ENCODE assay signal across 8 mouse cellular contexts in the genomic region with DNA sequence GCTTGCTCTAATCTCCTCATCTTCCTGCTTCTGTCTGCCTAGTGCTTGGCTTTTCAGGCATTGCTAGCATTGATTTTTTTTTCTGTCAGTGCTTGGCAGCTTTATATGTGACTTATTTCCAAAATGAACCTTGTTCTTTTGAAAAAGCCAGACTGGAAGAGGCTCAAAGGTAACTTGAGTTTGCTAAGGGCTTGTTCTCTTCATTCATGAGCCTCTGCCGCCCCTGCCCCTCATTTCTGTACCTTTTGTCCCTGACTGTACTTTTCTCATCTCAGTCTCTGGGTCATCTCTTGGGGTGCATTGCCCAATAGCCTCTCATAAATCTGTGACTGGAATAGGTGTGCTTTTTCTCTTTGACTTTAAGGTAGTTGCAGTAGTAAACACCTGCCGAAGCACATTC. TPM values are rescaled to one million over a fixed set of nuclear protein-coding genes. Genes with fewer than 3 reads are reported as not detected.
DNase-seq lines count a peak whose midpoint lies in the region; ATAC-seq and TF ChIP-seq lines count a peak whose summit lies in the region.

No protein-coding gene starts in this region.

- TF ChIP-seq CTCF in C2C12 (IDR thresholded peaks at IDR 0.05; ENCODE audit: control insufficient read depth, insufficient read depth, insufficient read length), result no peak

- H3K9me3 ChIP-seq in hindbrain, embryonic 14.5 days (ENCODE audit: control insufficient read depth, low read length), result no peaks in the 10 kb centered on the region
- no peaks in the 10 kb centered on the region for H3K9me3 ChIP-seq in liver, embryonic 12.5 days (replicated peaks)

- no peak for ATAC-seq in cerebellum, adult (ENCODE audit: insufficient number of reproducible peaks, low FRiP score, low TSS enrichment)
- no peak for ATAC-seq in hindbrain, embryonic 14.5 days (ENCODE audit: low FRiP score)
- no peak for ATAC-seq in liver, embryonic 12.5 days
- ATAC-seq in inflammation-experienced regulatory T-cells, adult 6 months, result no peak

- H3K4me1 ChIP-seq in hindbrain, embryonic 14.5 days (replicated peaks; ENCODE audit: control insufficient read depth, insufficient read depth, low read length), result peaks cover 8% of the 10 kb centered on the region; the same call in 1 of the 2 replicates
- H3K4me1 ChIP-seq in liver, embryonic 12.5 days, result peaks cover 13% of the 10 kb centered on the region

- peak overlapping the region; percentile 87 for H3K9ac ChIP-seq in hindbrain, embryonic 14.5 days
- H3K9ac ChIP-seq in liver, embryonic 12.5 days, result peak overlapping the region; percentile 84; the same call in 1 of the 2 replicates

- H3ac ChIP-seq in C2C12 (ENCODE audit: control insufficient read depth, insufficient read length, low read depth), result no peak overlapping the region

- H3K27ac ChIP-seq in hindbrain, embryonic 14.5 days, result 0 out of 2 replicates have a peak overlapping the region, but pooled peaks have one; percentile 100
- no peak overlapping the region for H3K27ac ChIP-seq in liver, embryonic 12.5 days

- peaks cover 14% of the 10 kb centered on the region for H3K79me3 ChIP-seq in C2C12 (ENCODE audit: low read depth)

- 83% methylated on average over 2 of the region's 2 CpGs for WGBS in hindbrain, embryonic 14.5 days
- 84% methylated on average over 2 of the region's 2 CpGs for WGBS in liver, embryonic 12.5 days (ENCODE audit: insufficient replicate concordance)

- peaks cover 19% of the 10 kb centered on the region for H3K79me2 ChIP-seq in C2C12 (ENCODE audit: control insufficient read depth, insufficient read depth)

- peaks cover 27% of the 10 kb centered on the region for H3K36me3 ChIP-seq in C2C12 (ENCODE audit: control insufficient read depth, insufficient read depth)
- peaks cover 33% of the 10 kb centered on the region for H3K36me3 ChIP-seq in hindbrain, embryonic 14.5 days (replicated peaks; ENCODE audit: control insufficient read depth, insufficient read depth)
- peaks cover 36% of the 10 kb centered on the region for H3K36me3 ChIP-seq in liver, embryonic 12.5 days

- DNase-seq in cerebellum, adult 11 months, result peak; percentile 19
- DNase-seq in hindbrain, embryonic 14.5 days (ENCODE audit: low spot score), result no peak
- no peak for DNase-seq in frontal cortex, postnatal 25 days (ENCODE audit: low spot score in 2 of 2)
- DNase-seq in MN1 (ENCODE audit: low spot score), result no peak

- H3K4me2 ChIP-seq in hindbrain, embryonic 14.5 days (replicated peaks), result peak overlapping the region; percentile 66
- H3K4me2 ChIP-seq in liver, embryonic 12.5 days, result peak overlapping the region; percentile 87

- no peaks in the 10 kb centered on the region for H3K27me3 ChIP-seq in C2C12 (ENCODE audit: control insufficient read depth, insufficient read depth, insufficient read length)
- H3K27me3 ChIP-seq in hindbrain, embryonic 14.5 days (ENCODE audit: control insufficient read depth, insufficient read depth, low read length), result no peaks in the 10 kb centered on the region
- no peaks in the 10 kb centered on the region for H3K27me3 ChIP-seq in liver, embryonic 12.5 days (replicated peaks)

- peak overlapping the region; percentile 52 for H3K4me3 ChIP-seq in C2C12 (ENCODE audit: insufficient read depth, poor library complexity, severe bottlenecking)
- peak overlapping the region; percentile 69 for H3K4me3 ChIP-seq in hindbrain, embryonic 14.5 days (replicated peaks; ENCODE audit: low read length)
- H3K4me3 ChIP-seq in liver, embryonic 12.5 days, result peak overlapping the region; percentile 79

TF ChIP-seq in C2C12, 6 proteins besides CTCF, POLR2A, EP300 and RAD21:
- TF ChIP-seq MYOD1 (IDR thresholded peaks at IDR 0.05; ENCODE audit: control insufficient read depth, insufficient read length, low read depth) (no peak), MAX (IDR thresholded peaks at IDR 0.05) (no peak), FOSL1 (IDR thresholded peaks at IDR 0.05; ENCODE audit: insufficient read depth, low read length, poor library complexity, severe bottlenecking) (no peak), MYOG (IDR thresholded peaks at IDR 0.05; ENCODE audit: control insufficient read depth, extremely low read depth, insufficient read length) (no peak)

RNA-seq across cellular contexts. Expression of gene Ing3, which starts 1.3 kb away (rescaled TPM):
- polyA plus RNA-seq in C2C12 (2012; fragmentation: generic; extraction: Trizol), result 9.5 TPM
- 36.8 and 40.4 TPM in 2 replicates for polyA plus RNA-seq in hindbrain, embryonic 14.5 days (2014; fragmentation: Nextera tagmentation; extraction: Ambion mirVana)
- polyA plus RNA-seq in liver, embryonic 12.5 days (2016; fragmentation: Nextera tagmentation; extraction: Ambion mirVana), result 21.8 and 24.9 TPM in 2 replicates
- polyA plus RNA-seq in inflammation-experienced regulatory T-cells, adult 6 months (2017; shearing (Covaris generic)), result 10 to 100 TPM; 73.4 to 84.9 (median 81.1) TPM

RNA-seq across cellular contexts. Expression of gene Cped1, which starts 35.0 kb away (rescaled TPM):
- 1.2 TPM for polyA plus RNA-seq in C2C12 (2012; fragmentation: generic; extraction: Trizol)
- 5.0 and 5.4 TPM in 2 replicates for polyA plus RNA-seq in hindbrain, embryonic 14.5 days (2014; fragmentation: Nextera tagmentation; extraction: Ambion mirVana)
- polyA plus RNA-seq in liver, embryonic 12.5 days (2016; fragmentation: Nextera tagmentation; extraction: Ambion mirVana), result 3.6 and 4.1 TPM in 2 replicates
- polyA plus RNA-seq in inflammation-experienced regulatory T-cells, adult 6 months (2017; shearing (Covaris generic)), result under 1 TPM in 2 of 3 experiments, not detected in 1; 0.08 to 0.16 TPM
